Mouse (Mus musculus) hindbrain, postnatal 0 days (tissue): ENCODE results near the gene Eef1akmt2. TPM values are rescaled to one million over a fixed set of nuclear protein-coding genes. Genes with fewer than 3 reads are reported as not detected.

Source experiments
- ATAC-seq: fragments of 200-750 bp; cut with Nextera tagmentation; 2 replicates; pipeline ENCODE4 v1.8.0; 2017; ENCODE audit warnings: mild to moderate bottlenecking, moderate TSS enrichment, moderate library complexity
- DNase-seq: peaks from one replicate; pipeline ENCODE4 v3.0.0-alpha.2; 2015; ENCODE audit warnings: low spot score
- H3K27ac ChIP-seq: fragments of 300-500 bp; sonication (generic); 2 replicates; pipeline ENCODE4 v1.5.1; 2014; ENCODE audit warnings: mild to moderate bottlenecking
- H3K27me3 ChIP-seq: fragments of 300-500 bp; sonication (generic); 2 replicates; pipeline ENCODE4 v1.6.1; 2014; ENCODE audit warnings: low read length, mixed read lengths; ENCODE audit not compliant: insufficient read depth
- H3K36me3 ChIP-seq: fragments of 300-500 bp; sonication (generic); 2 replicates; pipeline ENCODE4 v1.6.1; 2014; ENCODE audit warnings: low read length, mixed read lengths; ENCODE audit not compliant: insufficient read depth
- H3K4me1 ChIP-seq: fragments of 300-500 bp; sonication (generic); 2 replicates; pipeline ENCODE4 v1.6.1; 2014; ENCODE audit warnings: antibody characterized with exemption, low read length, mixed read lengths; ENCODE audit not compliant: insufficient read depth
- H3K4me2 ChIP-seq: fragments of 300-500 bp; sonication (generic); 2 replicates; pipeline ENCODE4 v1.6.1; 2014; ENCODE audit warnings: low read depth, mild to moderate bottlenecking, low read length, moderate library complexity, mixed read lengths
- H3K4me3 ChIP-seq: fragments of 300-500 bp; sonication (generic); 2 replicates; pipeline ENCODE4 v1.5.1; 2014; ENCODE audit warnings: low read length
- H3K9ac ChIP-seq: fragments of 300-500 bp; sonication (generic); replicated peaks from 2 replicates; pipeline ENCODE4 v1.6.1; 2014; ENCODE audit warnings: mild to moderate bottlenecking, low read length, moderate library complexity, mixed read lengths
- H3K9me3 ChIP-seq: fragments of 300-500 bp; sonication (generic); 2 replicates; pipeline ENCODE4 v1.6.1; 2016; ENCODE audit warnings: low read length, mixed read lengths
- CTCF ChIP-seq: IDR thresholded peaks from 2 replicates; pipeline ENCODE4 v1.5.1; 2016; ENCODE audit warnings: antibody characterized with exemption, control low read depth, low read depth
- WGBS: fragments of 180-500 bp; shearing (Covaris S2); extraction: QIAGEN DNeasy Blood & Tissue Kit; methylation state at CpG from one replicate; pipeline ENCODE4 v1.1.7; 2014; 5-methylcytosine and 5-hydroxymethylcytosine counted together
- polyA plus RNA-seq: library from polyadenylated mRNA; unstranded; fragments of >200 nt; fragmentation: Nextera tagmentation; extraction: Ambion mirVana; gene quantifications from 2 replicates; pipeline ENCODE4 v1.2.1, GENCODE M21; 2015
- total RNA-seq: library from RNA; depleted of rRNA; stranded (reverse); fragments of >200 nt; gene quantifications from 2 replicates; pipeline ENCODE4 v1.2.3, GENCODE M21; 2014

Eef1akmt2 gene
- total and polyA plus RNA-seq, 2 experiments from 2014 or later, result 34.0 to 76.7 TPM

- H3K9ac ChIP-seq, result no peak overlapping the region; the same call in 1 of the 2 replicates
- peak overlapping the region; percentile 73 for H3K27ac ChIP-seq
- no peak for DNase-seq
These were observed 45.3 kb downstream of the Eef1akmt2 start for GRCm38 (mm10) chr7:132806926-132807857.

DNA sequence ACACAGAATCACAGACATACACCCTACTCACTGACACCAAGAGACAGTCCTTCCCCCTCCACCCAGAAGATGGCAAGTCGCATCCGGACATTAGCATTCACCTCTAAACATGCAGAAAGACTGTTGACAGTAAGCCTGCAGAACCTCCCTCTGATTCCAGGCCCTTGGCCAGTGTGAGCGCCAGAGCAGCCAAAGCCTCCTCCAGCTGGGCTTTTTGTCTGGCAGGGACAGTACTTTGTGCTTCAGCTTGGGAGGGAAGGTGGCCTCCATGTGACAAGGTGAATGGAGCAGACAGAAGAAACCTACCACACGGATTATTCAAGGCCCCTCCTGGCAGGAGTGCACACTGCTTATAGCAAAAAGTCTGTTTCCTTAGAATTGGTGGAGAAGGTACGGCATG is 46.2 kb downstream of the Eef1akmt2 start:
- H3K4me3 ChIP-seq, result no peak overlapping the region
- WGBS, result 36% methylated on average over 5 of the region's 5 CpGs
- H3K4me2 ChIP-seq, result no peak overlapping the region
- no peaks in the 10 kb centered on the region for H3K27me3 ChIP-seq
- H3K9ac ChIP-seq, result no peak overlapping the region
- H3K27ac ChIP-seq, result peak overlapping the region; percentile 73
- peaks cover 41% of the 10 kb centered on the region for H3K4me1 ChIP-seq
- DNase-seq, result peak; percentile 78
- peak; percentile 62 for ATAC-seq
- H3K36me3 ChIP-seq, result no peaks in the 10 kb centered on the region
- peak; percentile 4; the same call in 1 of the 2 replicates for TF ChIP-seq CTCF
- no peaks in the 10 kb centered on the region for H3K9me3 ChIP-seq

More at GRCm38 (mm10) chr7:132806926-132807857, 45.3 kb downstream of the Eef1akmt2 start:
- H3K4me3 ChIP-seq, result no peak overlapping the region
- no peaks in the 10 kb centered on the region for H3K36me3 ChIP-seq
- peaks cover 41% of the 10 kb centered on the region for H3K4me1 ChIP-seq
- H3K4me2 ChIP-seq, result no peak overlapping the region
- H3K9me3 ChIP-seq, result no peaks in the 10 kb centered on the region
- TF ChIP-seq CTCF, result no peak
- 48% methylated on average over 13 of the region's 13 CpGs for WGBS
- H3K27me3 ChIP-seq, result no peaks in the 10 kb centered on the region
- ATAC-seq, result no peak

- Histone ChIP-seq H3K9me3 (no peaks in the 10 kb centered on the region), H3K4me3 (no peak overlapping the region), H3K9ac (no peak overlapping the region), H3K4me2 (no peak overlapping the region), H3K36me3 (no peaks in the 10 kb centered on the region), H3K4me1 (peaks cover 42% of the 10 kb centered on the region), H3K27ac (0 out of 2 replicates have a peak overlapping the region, but pooled peaks have one; percentile 41), H3K27me3 (no peaks in the 10 kb centered on the region)
- WGBS, result 92% methylated on average over 5 of the region's 5 CpGs
- ATAC-seq, result no peak
- no peak for DNase-seq
- no peak for TF ChIP-seq CTCF
These were observed 47.5 kb downstream of the Eef1akmt2 start for GRCm38 (mm10) chr7:132804951-132805350.

GRCm38 (mm10) chr7:132804461-132804860 is 48.0 kb downstream of the Eef1akmt2 start:
- no peak for ATAC-seq
- no peak for TF ChIP-seq CTCF
- H3K4me2 ChIP-seq, result no peak overlapping the region
- WGBS, result 85% methylated on average over 7 of the region's 7 CpGs
- H3K27ac ChIP-seq, result 0 out of 2 replicates have a peak overlapping the region, but pooled peaks have one; percentile 41
- H3K9me3 ChIP-seq, result no peaks in the 10 kb centered on the region
- no peaks in the 10 kb centered on the region for H3K36me3 ChIP-seq
- H3K9ac ChIP-seq, result no peak overlapping the region
- H3K4me3 ChIP-seq, result no peak overlapping the region
- peaks cover 47% of the 10 kb centered on the region for H3K4me1 ChIP-seq
- no peaks in the 10 kb centered on the region for H3K27me3 ChIP-seq
- no peak for DNase-seq

DNA sequence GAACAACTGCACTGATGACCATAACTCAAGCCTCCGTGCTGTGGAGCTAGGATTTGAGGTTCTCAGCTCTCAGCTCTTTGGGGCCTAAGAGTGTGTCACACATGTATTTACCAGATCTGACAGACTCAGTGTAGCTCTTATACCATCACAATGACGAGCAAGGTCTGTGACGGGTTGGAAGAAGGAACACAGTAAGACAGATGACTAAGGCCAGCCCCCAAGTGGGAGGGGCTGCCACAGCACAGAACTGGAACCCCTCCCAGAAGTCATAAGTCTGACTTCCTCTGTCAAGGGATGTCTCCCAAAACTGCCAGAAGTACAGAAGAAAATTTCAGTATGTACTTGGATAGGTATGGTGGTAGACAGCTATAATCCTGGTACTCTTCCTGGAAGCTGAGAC is 48.5 kb downstream of the Eef1akmt2 start:
- no peak overlapping the region for H3K27ac ChIP-seq
- H3K4me2 ChIP-seq, result no peak overlapping the region
- H3K4me1 ChIP-seq, result peaks cover 44% of the 10 kb centered on the region
- no peaks in the 10 kb centered on the region for H3K9me3 ChIP-seq
- H3K36me3 ChIP-seq, result no peaks in the 10 kb centered on the region
- DNase-seq, result no peak
- no peak overlapping the region for H3K9ac ChIP-seq
- H3K27me3 ChIP-seq, result no peaks in the 10 kb centered on the region
- ATAC-seq, result no peak
- WGBS, result 63% methylated on average over 3 of the region's 3 CpGs
- H3K4me3 ChIP-seq, result no peak overlapping the region
- no peak for TF ChIP-seq CTCF

DNA sequence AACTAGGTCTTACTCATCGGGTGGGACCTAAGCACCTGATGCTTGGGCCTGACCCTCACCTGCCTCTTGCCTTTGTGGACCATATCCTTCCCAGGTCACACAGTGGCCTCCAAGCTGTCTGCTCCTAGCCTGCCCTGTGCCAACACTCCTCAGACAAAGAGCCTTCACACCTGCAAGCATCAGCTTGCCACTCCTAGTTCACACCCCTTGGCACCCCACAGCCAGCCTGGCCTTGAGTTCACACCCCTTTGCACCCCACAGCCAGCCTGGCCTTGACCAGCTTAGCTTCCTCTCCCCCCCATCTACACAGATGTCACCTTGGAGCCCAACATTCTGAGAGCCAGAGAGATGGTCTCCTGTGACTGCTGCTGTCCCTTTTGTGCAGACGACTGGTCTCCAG is 49.1 kb downstream of the Eef1akmt2 start:
- Histone ChIP-seq H3K36me3 (no peaks in the 10 kb centered on the region), H3K4me3 (no peak overlapping the region), H3K9me3 (no peaks in the 10 kb centered on the region), H3K27me3 (no peaks in the 10 kb centered on the region), H3K9ac (no peak overlapping the region), H3K4me2 (no peak overlapping the region), H3K27ac (no peak overlapping the region), H3K4me1 (peaks cover 40% of the 10 kb centered on the region)
- WGBS, result 85% methylated on average over 2 of the region's 2 CpGs
- no peak for TF ChIP-seq CTCF
- DNase-seq (no peak), ATAC-seq (no peak)

GRCm38 (mm10) chr7:132802691-132803090 is 49.8 kb downstream of the Eef1akmt2 start:
- Histone ChIP-seq H3K4me3 (no peak overlapping the region), H3K9me3 (no peaks in the 10 kb centered on the region), H3K4me2 (no peak overlapping the region), H3K27ac (no peak overlapping the region), H3K9ac (no peak overlapping the region), H3K27me3 (no peaks in the 10 kb centered on the region), H3K4me1 (peaks cover 36% of the 10 kb centered on the region), H3K36me3 (no peaks in the 10 kb centered on the region)
- no peak for ATAC-seq
- DNase-seq, result no peak
- WGBS, result 82% methylated on average over 11 of the region's 11 CpGs
- TF ChIP-seq CTCF, result no peak
